Mouse (Mus musculus) kidney, adult 2 months (tissue): ENCODE results near the gene Hoxc11. TPM values are rescaled to one million over a fixed set of nuclear protein-coding genes. Genes with fewer than 3 reads are reported as not detected.

ENCODE experiments used
- DNase-seq: peaks from one replicate; pipeline ENCODE4 v3.0.0; 2021
- H3K27ac ChIP-seq: fragments of 200-500 bp; 2 replicates; pipeline ENCODE4 v1.5.1; 2012; ENCODE audit warnings: low read depth, low read length, control low read depth, inconsistent platforms; ENCODE audit not compliant: insufficient read depth
- H3K27me3 ChIP-seq: fragments of 200-500 bp; replicated peaks from 2 replicates; pipeline ENCODE4 v1.6.1; 2012; ENCODE audit warnings: mild to moderate bottlenecking, moderate library complexity, low read length, inconsistent platforms; ENCODE audit not compliant: control insufficient read depth, insufficient read depth
- H3K36me3 ChIP-seq: fragments of 200-500 bp; 2 replicates; pipeline ENCODE4 v1.6.1; 2012; ENCODE audit warnings: mild to moderate bottlenecking, moderate library complexity, low read length, inconsistent platforms; ENCODE audit not compliant: control insufficient read depth, insufficient read depth
- H3K4me1 ChIP-seq: fragments of 200-500 bp; 2 replicates; pipeline ENCODE4 v1.6.1; 2011; ENCODE audit warnings: low read length; ENCODE audit not compliant: control insufficient read depth, insufficient read depth
- H3K4me3 ChIP-seq: fragments of 200-500 bp; 2 replicates; pipeline ENCODE4 v1.5.1; 2011; ENCODE audit warnings: mild to moderate bottlenecking, low read depth, low read length, control low read depth; ENCODE audit not compliant: insufficient read depth
- CTCF ChIP-seq: fragments of 200-500 bp; conservative IDR thresholded peaks from 2 replicates; pipeline ENCODE4 v1.5.1; 2011; ENCODE audit warnings: low read depth, mild to moderate bottlenecking, control low read depth, low read length, moderate library complexity, mixed read lengths; ENCODE audit not compliant: insufficient read depth, insufficient read length
- POLR2A ChIP-seq: fragments of 200-500 bp; IDR thresholded peaks from one replicate; pipeline ENCODE4 v1.6.1; 2011; ENCODE audit warnings: low read depth, low read length, control low read depth
- WGBS: fragments of 180-500 bp; shearing (Covaris S2); methylation state at CpG from one replicate; pipeline ENCODE4 v1.1.7; 2018; 5-methylcytosine and 5-hydroxymethylcytosine counted together
- polyA plus RNA-seq: library from polyadenylated mRNA; depleted of rRNA; stranded (reverse); fragments of >200 nt; gene quantifications from 2 replicates; pipeline ENCODE4 v1.2.3, GENCODE M21; 2012

Hoxc11 gene
- polyA plus RNA-seq, 1 experiment, result 0.25 TPM

- Histone ChIP-seq H3K27ac (no peak overlapping the region), H3K4me1 (no peaks in the 10 kb centered on the region), H3K27me3 (peaks cover 20% of the 10 kb centered on the region), H3K36me3 (no peaks in the 10 kb centered on the region), H3K4me3 (no peak overlapping the region)
- TF ChIP-seq POLR2A, result no peak
- TF ChIP-seq CTCF, result no peak
- WGBS, result 4% methylated on average over 50 of the region's 50 CpGs
- DNase-seq, result no peak
Observed at GRCm38 (mm10) chr15:102937036-102937666, 17.1 kb upstream of the Hoxc11 start.

GRCm38 (mm10) chr15:102939256-102940155 is 14.7 kb upstream of the Hoxc11 start:
- Histone ChIP-seq H3K4me3 (no peak overlapping the region), H3K27me3 (peaks cover 20% of the 10 kb centered on the region), H3K27ac (no peak overlapping the region), H3K36me3 (no peaks in the 10 kb centered on the region), H3K4me1 (no peaks in the 10 kb centered on the region)
- 8% methylated on average over 34 of the region's 34 CpGs for WGBS
- TF ChIP-seq POLR2A (no peak), CTCF (no peak)
- no peak for DNase-seq

- H3K36me3 ChIP-seq, result no peaks in the 10 kb centered on the region
- peaks cover 14% of the 10 kb centered on the region for H3K27me3 ChIP-seq
- H3K4me1 ChIP-seq, result no peaks in the 10 kb centered on the region
- H3K4me3 ChIP-seq, result no peak overlapping the region
- no peak overlapping the region for H3K27ac ChIP-seq
- no peak for DNase-seq
- TF ChIP-seq CTCF (no peak), POLR2A (no peak)
- WGBS, result 3% methylated on average over 53 of the region's 53 CpGs
Observed at GRCm38 (mm10) chr15:102942739-102943467, 11.3 kb upstream of the Hoxc11 start.

- Histone ChIP-seq H3K36me3 (no peaks in the 10 kb centered on the region), H3K4me1 (no peaks in the 10 kb centered on the region), H3K27me3 (peaks cover 10% of the 10 kb centered on the region), H3K27ac (no peak overlapping the region), H3K4me3 (no peak overlapping the region)
- no peak for DNase-seq
- TF ChIP-seq POLR2A, result no peak
- TF ChIP-seq CTCF, result no peak
- 30% methylated on average over 5 of the region's 5 CpGs for WGBS
Observed at GRCm38 (mm10) chr15:102943468-102943813, 10.8 kb upstream of the Hoxc11 start.

- Histone ChIP-seq H3K27ac (no peak overlapping the region), H3K27me3 (peaks cover 10% of the 10 kb centered on the region), H3K36me3 (no peaks in the 10 kb centered on the region), H3K4me1 (no peaks in the 10 kb centered on the region), H3K4me3 (no peak overlapping the region)
- TF ChIP-seq POLR2A, result no peak
- no peak for TF ChIP-seq CTCF
- no peak for DNase-seq
- 31% methylated on average over 22 of the region's 22 CpGs for WGBS
Observed at GRCm38 (mm10) chr15:102945185-102946077, 8.8 kb upstream of the Hoxc11 start.

- no peak for DNase-seq
- Histone ChIP-seq H3K27ac (no peak overlapping the region), H3K4me1 (no peaks in the 10 kb centered on the region), H3K27me3 (peaks cover 10% of the 10 kb centered on the region), H3K36me3 (no peaks in the 10 kb centered on the region), H3K4me3 (no peak overlapping the region)
- 36% methylated on average over 9 of the region's 9 CpGs for WGBS
- TF ChIP-seq CTCF (no peak), POLR2A (no peak)
Observed at GRCm38 (mm10) chr15:102947276-102947675, 7.0 kb upstream of the Hoxc11 start.

GRCm38 (mm10) chr15:102948842-102949241 is 5.4 kb upstream of the Hoxc11 start:
- no peak for TF ChIP-seq CTCF
- no peak for TF ChIP-seq POLR2A
- DNase-seq, result no peak
- WGBS, result 45% methylated on average over 2 of the region's 2 CpGs
- Histone ChIP-seq H3K4me1 (no peaks in the 10 kb centered on the region), H3K27ac (no peak overlapping the region), H3K4me3 (no peak overlapping the region), H3K27me3 (peaks cover 5% of the 10 kb centered on the region), H3K36me3 (no peaks in the 10 kb centered on the region)
